Mouse (Mus musculus) spleen, adult 2 months (tissue): ENCODE measurements at regions not wholly inside any gene's neighbourhood (a gene's known extent, or its start where the extent isn't known, plus 50 kb on each side); places are given as distances from the start of the nearest gene placed in this dataset.

Source experiments
- CTCF ChIP-seq: fragments of 200-500 bp; IDR thresholded peaks from 2 replicates; pipeline ENCODE4 v1.5.1; 2011; ENCODE audit warnings: mild to moderate bottlenecking, inconsistent platforms; ENCODE audit not compliant: insufficient read depth, insufficient read length, insufficient replicate concordance; ENCODE audit errors: extremely low read depth
- POLR2A ChIP-seq: fragments of 200-500 bp; IDR thresholded peaks from 2 replicates; pipeline ENCODE4 v1.6.1; 2011; ENCODE audit warnings: low read depth, low read length, inconsistent platforms

GRCm38 (mm10) chr3:131054241-131054972 is 55.9 kb upstream of the Lef1 start:
- TF ChIP-seq POLR2A (no peak), CTCF (no peak)
